Mouse (Mus musculus) hindbrain, embryonic 15.5 days (tissue): ENCODE measurements around the gene Dis3l2. TPM values are rescaled to one million over a fixed set of nuclear protein-coding genes. Genes with fewer than 3 reads are reported as not detected.

Experiments used
- ATAC-seq: fragments of 200-750 bp; cut with Nextera tagmentation; 2 replicates; pipeline ENCODE4 v1.8.0; 2017; ENCODE audit warnings: low read depth, moderate number of reproducible peaks, moderate TSS enrichment; ENCODE audit not compliant: low FRiP score
- H3K27ac ChIP-seq: fragments of 300-500 bp; sonication (generic); replicated peaks from 2 replicates; pipeline ENCODE4 v1.5.1; 2015; ENCODE audit warnings: mild to moderate bottlenecking, inconsistent platforms
- H3K27me3 ChIP-seq: fragments of 300-500 bp; sonication (generic); 2 replicates; pipeline ENCODE4 v1.6.1; 2015; ENCODE audit warnings: control low read depth, inconsistent platforms
- H3K36me3 ChIP-seq: fragments of 300-500 bp; sonication (generic); 2 replicates; pipeline ENCODE4 v1.6.1; 2015; ENCODE audit warnings: control low read depth, inconsistent platforms
- H3K4me1 ChIP-seq: fragments of 300-500 bp; sonication (generic); replicated peaks from 2 replicates; pipeline ENCODE4 v1.6.1; 2015; ENCODE audit warnings: control low read depth, inconsistent platforms
- H3K4me2 ChIP-seq: fragments of 300-500 bp; sonication (generic); 2 replicates; pipeline ENCODE4 v1.6.1; 2015; ENCODE audit warnings: moderate library complexity, mild to moderate bottlenecking, inconsistent platforms
- H3K4me3 ChIP-seq: fragments of 300-500 bp; sonication (generic); 2 replicates; pipeline ENCODE4 v1.5.1; 2015; ENCODE audit warnings: mild to moderate bottlenecking, inconsistent platforms
- H3K9ac ChIP-seq: fragments of 300-500 bp; sonication (generic); 2 replicates; pipeline ENCODE4 v1.6.1; 2015; ENCODE audit warnings: inconsistent platforms
- H3K9me3 ChIP-seq: fragments of 300-500 bp; sonication (generic); 2 replicates; pipeline ENCODE4 v1.6.1; 2016; ENCODE audit warnings: control low read depth, inconsistent platforms
- WGBS: fragments of 180-500 bp; shearing (Covaris S2); methylation state at CpG from one replicate; pipeline ENCODE4 v1.1.7; 2015; 5-methylcytosine and 5-hydroxymethylcytosine counted together
- polyA plus RNA-seq: library from polyadenylated mRNA; unstranded; fragments of >200 nt; fragmentation: Nextera tagmentation; extraction: Ambion mirVana; gene quantifications from 2 replicates; pipeline ENCODE4 v1.2.1, GENCODE M21; 2015

Dis3l2 gene
- polyA plus RNA-seq, 1 experiment from 2014 or later, result 38.1 TPM

DNA sequence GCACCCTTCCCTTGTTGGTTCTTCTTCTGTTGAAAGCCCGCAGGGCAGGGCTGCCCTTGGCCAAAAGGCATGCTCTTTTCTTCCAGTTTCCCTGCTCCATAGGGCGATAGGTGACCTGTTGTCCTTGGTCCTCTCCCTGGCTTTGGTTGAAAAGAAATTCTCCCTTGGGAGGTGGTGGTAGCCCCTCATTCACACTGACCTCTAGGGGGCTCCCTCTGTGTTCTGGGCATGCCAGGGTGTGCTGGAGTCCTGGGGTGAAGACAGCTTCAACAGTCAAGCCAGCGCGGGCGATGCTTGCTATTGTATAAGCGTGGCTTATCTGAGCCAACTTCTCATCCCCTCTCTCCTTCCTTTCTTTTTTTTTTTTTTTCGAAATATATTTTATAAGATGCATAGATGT, 6.7 kb upstream of the Dis3l2 start:
- no peak overlapping the region for H3K27ac ChIP-seq
- no peak for ATAC-seq
- H3K4me1 ChIP-seq, result no peaks in the 10 kb centered on the region
- H3K9ac ChIP-seq, result no peak overlapping the region
- no peaks in the 10 kb centered on the region for H3K9me3 ChIP-seq
- H3K4me2 ChIP-seq, result no peak overlapping the region
- no peak overlapping the region for H3K4me3 ChIP-seq
- WGBS, result 49% methylated on average over 7 of the region's 7 CpGs
- no peaks in the 10 kb centered on the region for H3K27me3 ChIP-seq
- no peaks in the 10 kb centered on the region for H3K36me3 ChIP-seq

GRCm38 (mm10) chr1:86698721-86699120, 4.9 kb upstream of the Dis3l2 start:
- Histone ChIP-seq H3K4me2 (no peak overlapping the region), H3K9me3 (no peaks in the 10 kb centered on the region), H3K27me3 (no peaks in the 10 kb centered on the region), H3K9ac (no peak overlapping the region), H3K4me1 (peaks cover 6% of the 10 kb centered on the region), H3K4me3 (no peak overlapping the region), H3K27ac (no peak overlapping the region), H3K36me3 (no peaks in the 10 kb centered on the region)
- WGBS, result 37% methylated on average over 2 of the region's 2 CpGs
- no peak for ATAC-seq

DNA sequence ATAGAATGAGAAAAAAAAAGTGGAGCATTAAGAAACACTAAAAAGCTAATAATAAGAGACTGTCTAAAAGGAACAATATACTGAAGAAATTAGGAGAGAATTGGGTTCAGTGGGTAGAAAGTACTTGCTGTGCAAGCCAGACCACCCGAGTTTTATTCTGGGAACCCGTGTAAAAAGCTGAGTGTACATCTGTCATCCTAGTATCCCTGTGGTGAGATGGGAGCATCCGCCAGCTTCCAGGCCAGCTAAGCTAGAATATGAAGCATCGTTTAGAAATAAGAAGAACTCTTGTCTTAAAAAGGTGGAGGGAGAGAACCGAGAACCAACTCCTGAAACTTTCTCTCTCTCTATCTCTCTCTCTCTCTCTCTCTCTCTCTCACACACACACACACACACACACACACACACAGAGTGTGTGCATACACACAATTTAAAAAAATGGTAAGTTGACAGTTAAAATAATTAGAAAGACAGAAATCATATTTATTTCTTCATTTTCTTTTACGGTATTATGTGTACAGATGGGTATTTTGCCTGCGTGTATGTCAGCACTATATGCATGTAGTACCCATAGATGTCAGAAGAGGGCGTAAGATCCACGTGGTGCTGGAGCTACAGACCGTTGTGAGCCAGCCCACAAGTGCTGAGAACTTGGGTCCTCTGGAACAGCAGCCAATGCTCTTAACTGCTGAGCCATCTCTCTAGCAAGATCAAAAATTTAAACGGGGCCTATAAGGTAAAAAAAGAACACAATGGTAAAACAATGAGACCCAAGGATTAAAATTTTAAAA, 4.1 kb upstream of the Dis3l2 start:
- WGBS, result 67% methylated on average over 11 of the region's 11 CpGs
- Histone ChIP-seq H3K27ac (no peak overlapping the region), H3K36me3 (no peaks in the 10 kb centered on the region), H3K9ac (no peak overlapping the region), H3K9me3 (no peaks in the 10 kb centered on the region), H3K27me3 (no peaks in the 10 kb centered on the region), H3K4me1 (peaks cover 8% of the 10 kb centered on the region), H3K4me3 (no peak overlapping the region), H3K4me2 (no peak overlapping the region)
- ATAC-seq, result no peak

DNA sequence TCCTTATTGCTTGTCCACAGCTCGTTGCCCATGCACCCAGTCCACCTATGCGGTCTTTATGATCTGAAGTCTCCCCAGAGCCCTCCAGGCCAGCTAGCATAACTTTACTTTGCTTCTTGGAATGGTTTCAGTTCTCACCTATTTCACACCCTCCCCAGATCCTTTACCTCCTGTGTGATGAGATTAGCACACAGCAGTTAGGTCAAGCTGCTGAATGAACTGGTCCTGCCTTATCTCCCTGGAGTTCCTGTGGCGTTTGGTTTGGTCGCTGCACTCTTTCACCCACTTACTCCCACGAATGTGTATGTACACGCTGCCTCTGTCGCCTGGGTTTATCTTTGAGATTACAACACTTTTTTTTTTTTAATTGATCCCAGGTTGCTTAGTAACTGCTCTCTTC, 3.2 kb upstream of the Dis3l2 start:
- no peak overlapping the region for H3K9ac ChIP-seq
- H3K4me2 ChIP-seq, result no peak overlapping the region
- H3K4me3 ChIP-seq, result no peak overlapping the region
- H3K36me3 ChIP-seq, result no peaks in the 10 kb centered on the region
- 84% methylated on average over 7 of the region's 7 CpGs for WGBS
- peaks cover 17% of the 10 kb centered on the region for H3K4me1 ChIP-seq
- H3K27ac ChIP-seq, result no peak overlapping the region
- H3K9me3 ChIP-seq, result no peaks in the 10 kb centered on the region
- H3K27me3 ChIP-seq, result no peaks in the 10 kb centered on the region
- ATAC-seq, result no peak

GRCm38 (mm10) chr1:86703965-86704326, 338 bp downstream of the Dis3l2 start:
- peak overlapping the region; percentile 93 for H3K27ac ChIP-seq
- H3K9ac ChIP-seq, result peak overlapping the region; percentile 89
- H3K4me3 ChIP-seq, result peak overlapping the region; percentile 92
- under 1% methylated on average over 27 of the region's 27 CpGs for WGBS
- H3K36me3 ChIP-seq, result no peaks in the 10 kb centered on the region
- H3K4me2 ChIP-seq, result peak overlapping the region; percentile 63
- H3K9me3 ChIP-seq, result no peaks in the 10 kb centered on the region
- H3K27me3 ChIP-seq, result no peaks in the 10 kb centered on the region
- no peak; the same call in 1 of the 2 replicates for ATAC-seq
- peaks cover 25% of the 10 kb centered on the region for H3K4me1 ChIP-seq

- Histone ChIP-seq H3K4me3 (no peak overlapping the region), H3K4me2 (peak overlapping the region; percentile 63; the same call in 1 of the 2 replicates), H3K9me3 (no peaks in the 10 kb centered on the region), H3K36me3 (no peaks in the 10 kb centered on the region), H3K27me3 (no peaks in the 10 kb centered on the region), H3K9ac (no peak overlapping the region), H3K27ac (no peak overlapping the region), H3K4me1 (peaks cover 25% of the 10 kb centered on the region)
- no peak for ATAC-seq
- WGBS, result 88% methylated on average over 3 of the region's 3 CpGs
These were observed 1.9 kb downstream of the Dis3l2 start for GRCm38 (mm10) chr1:86705461-86705860.

- Histone ChIP-seq H3K4me2 (no peak overlapping the region), H3K27ac (no peak overlapping the region), H3K36me3 (no peaks in the 10 kb centered on the region), H3K9ac (no peak overlapping the region), H3K27me3 (no peaks in the 10 kb centered on the region), H3K4me1 (peaks cover 17% of the 10 kb centered on the region), H3K9me3 (no peaks in the 10 kb centered on the region), H3K4me3 (no peak overlapping the region)
- no peak for ATAC-seq
- 79% methylated on average over 4 of the region's 4 CpGs for WGBS
These were observed 5.9 kb downstream of the Dis3l2 start for GRCm38 (mm10) chr1:86709546-86709945.

- no peak for ATAC-seq
- H3K27ac ChIP-seq, result no peak overlapping the region
- H3K27me3 ChIP-seq, result no peaks in the 10 kb centered on the region
- WGBS, result 90% methylated on average over 2 of the region's 2 CpGs
- H3K4me1 ChIP-seq, result no peaks in the 10 kb centered on the region
- H3K36me3 ChIP-seq, result no peaks in the 10 kb centered on the region
- H3K4me2 ChIP-seq, result no peak overlapping the region
- H3K9ac ChIP-seq, result no peak overlapping the region
- H3K4me3 ChIP-seq, result no peak overlapping the region
- H3K9me3 ChIP-seq, result no peaks in the 10 kb centered on the region
These were observed 8.4 kb downstream of the Dis3l2 start for GRCm38 (mm10) chr1:86712045-86712444.

- H3K9me3 ChIP-seq, result no peaks in the 10 kb centered on the region
- 96% methylated on average over 4 of the region's 4 CpGs for WGBS
- no peak overlapping the region for H3K4me2 ChIP-seq
- H3K27me3 ChIP-seq, result no peaks in the 10 kb centered on the region
- no peaks in the 10 kb centered on the region for H3K4me1 ChIP-seq
- ATAC-seq, result no peak
- no peak overlapping the region for H3K4me3 ChIP-seq
- H3K9ac ChIP-seq, result no peak overlapping the region
- no peak overlapping the region for H3K27ac ChIP-seq
- H3K36me3 ChIP-seq, result no peaks in the 10 kb centered on the region
These were observed 9.4 kb downstream of the Dis3l2 start for GRCm38 (mm10) chr1:86713054-86713453.

DNA sequence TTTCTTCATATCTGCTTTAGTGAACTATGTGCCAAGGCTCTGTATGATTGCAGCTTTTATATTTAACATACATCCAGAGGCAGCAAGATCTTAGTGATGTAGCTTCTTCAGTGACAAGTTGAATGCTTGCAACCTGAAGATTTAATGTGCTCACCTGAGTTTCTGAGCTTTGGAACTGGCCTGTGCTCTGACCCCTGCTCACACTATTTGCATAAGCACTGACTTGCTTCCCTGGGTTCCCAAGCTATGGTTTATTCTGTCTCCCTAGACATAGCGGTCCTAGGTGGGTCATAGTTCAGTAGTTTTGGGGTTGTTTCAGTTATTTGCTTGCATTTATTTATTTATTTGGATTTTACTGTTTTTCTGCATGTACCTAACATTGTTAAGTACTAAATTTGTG, 14.6 kb downstream of the Dis3l2 start:
- Histone ChIP-seq H3K9ac (no peak overlapping the region), H3K4me3 (no peak overlapping the region), H3K9me3 (no peaks in the 10 kb centered on the region), H3K36me3 (no peaks in the 10 kb centered on the region), H3K27me3 (no peaks in the 10 kb centered on the region), H3K27ac (no peak overlapping the region), H3K4me2 (no peak overlapping the region), H3K4me1 (no peaks in the 10 kb centered on the region)
- no peak for ATAC-seq
- 94% methylated on average over 1 of the region's 1 CpGs for WGBS

GRCm38 (mm10) chr1:86719391-86719790, 15.8 kb downstream of the Dis3l2 start:
- no peaks in the 10 kb centered on the region for H3K27me3 ChIP-seq
- no peak for ATAC-seq
- no peak overlapping the region for H3K4me2 ChIP-seq
- no peaks in the 10 kb centered on the region for H3K9me3 ChIP-seq
- WGBS, result 92% methylated on average over 4 of the region's 4 CpGs
- no peak overlapping the region for H3K9ac ChIP-seq
- H3K27ac ChIP-seq, result no peak overlapping the region
- no peaks in the 10 kb centered on the region for H3K4me1 ChIP-seq
- no peak overlapping the region for H3K4me3 ChIP-seq
- no peaks in the 10 kb centered on the region for H3K36me3 ChIP-seq

GRCm38 (mm10) chr1:86733160-86733821, 29.7 kb downstream of the Dis3l2 start:
- ATAC-seq, result no peak
- Histone ChIP-seq H3K4me3 (no peak overlapping the region), H3K27ac (no peak overlapping the region), H3K9me3 (no peaks in the 10 kb centered on the region), H3K9ac (no peak overlapping the region), H3K4me2 (no peak overlapping the region), H3K36me3 (0 out of 2 replicates have a peak, but pooled peaks cover 2% of the 10 kb centered on the region), H3K27me3 (no peaks in the 10 kb centered on the region), H3K4me1 (no peaks in the 10 kb centered on the region)
- 90% methylated on average over 2 of the region's 2 CpGs for WGBS
